Mouse (Mus musculus) left cerebral cortex, adult 11 months (tissue): ENCODE measurements around the gene Gm44790.
"Not testable (repeated sequence)": the region's sequence is repeated elsewhere in the genome, so short reads cannot be mapped to it uniquely, and the experiment has no call there.

Source experiments
- DNase-seq: peaks from one replicate; pipeline ENCODE4 v3.0.0; 2022; ENCODE audit warnings: low spot score

Gm44790 gene

DNA sequence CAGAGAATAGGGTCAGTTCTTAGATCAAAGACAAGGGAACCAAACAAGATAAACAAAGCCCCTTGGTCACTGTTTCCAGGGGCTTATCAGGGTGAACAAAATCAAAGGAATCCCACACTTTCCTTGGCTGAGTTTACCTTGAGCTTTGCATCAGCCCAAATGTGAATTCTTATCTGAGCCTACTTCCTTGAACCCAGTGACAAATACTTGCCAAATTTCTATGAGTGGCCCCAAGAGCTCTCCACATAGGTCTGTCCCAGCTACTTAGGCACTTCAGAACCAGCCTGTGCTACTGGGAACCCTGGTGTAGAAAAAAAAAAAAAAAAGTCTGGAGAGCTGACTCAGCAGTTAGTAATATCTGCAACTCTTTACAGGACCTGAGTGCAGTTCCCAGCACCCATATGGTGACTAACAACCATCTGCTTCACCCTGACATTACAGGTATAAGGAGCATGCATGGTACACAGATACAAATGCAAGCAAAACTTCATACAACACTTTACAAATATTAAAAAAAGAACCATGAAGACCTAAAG lies 48.3 kb downstream of the Gm44790 start:
- no peak for DNase-seq

DNA sequence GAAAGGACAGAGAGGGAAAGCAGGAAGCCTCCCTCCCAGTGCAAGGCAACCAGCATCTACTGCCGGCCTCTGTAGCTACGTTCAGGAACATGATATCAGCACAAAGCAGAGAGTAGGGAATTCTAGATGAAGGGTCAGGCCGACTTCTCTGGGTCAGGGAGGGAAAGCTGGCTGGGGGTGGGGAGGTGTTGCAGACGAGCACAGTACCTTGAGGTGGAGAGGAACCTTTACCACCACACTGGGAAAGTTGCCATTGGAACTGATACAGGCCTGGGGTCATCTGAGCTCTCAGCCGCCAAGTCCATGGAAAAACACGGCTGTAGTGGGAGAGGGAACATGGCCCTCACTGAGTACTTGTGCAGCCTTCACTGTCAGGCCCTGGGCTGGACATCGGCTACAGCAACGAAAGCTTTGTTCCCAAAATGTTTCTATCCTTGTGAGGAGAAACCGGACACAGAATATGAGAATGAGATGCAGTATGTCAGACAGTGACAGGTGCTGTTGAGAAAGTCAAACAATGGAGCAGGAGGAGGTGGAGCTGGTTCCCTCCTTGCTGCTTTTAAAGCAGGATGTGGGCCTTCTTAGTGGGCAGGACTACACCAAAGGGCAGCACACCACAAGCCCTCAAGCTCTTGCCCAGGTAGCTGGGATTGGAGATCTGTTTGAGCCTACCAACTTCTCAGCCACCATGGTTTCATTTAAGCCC lies 49.2 kb downstream of the Gm44790 start:
- DNase-seq, result no peak

DNA sequence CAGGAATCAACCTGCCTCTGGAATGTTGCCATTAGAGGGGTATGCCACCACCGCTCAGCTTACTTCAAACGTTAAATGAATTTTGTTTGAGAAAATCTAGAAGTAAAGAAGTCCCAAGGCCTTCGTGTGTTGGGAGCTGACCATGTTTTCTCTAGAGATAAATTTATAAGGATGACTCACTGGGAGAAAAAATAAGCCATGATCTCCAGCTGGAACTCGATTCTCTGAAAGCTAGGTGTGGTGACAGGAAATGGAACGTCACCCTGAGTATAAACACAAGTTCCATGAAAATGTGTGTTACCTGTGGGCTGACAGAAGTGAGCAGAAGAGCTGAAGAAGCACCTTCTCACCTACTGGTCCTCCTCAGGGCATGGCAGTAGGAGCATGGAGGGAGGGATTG lies 50.5 kb downstream of the Gm44790 start:
- no peak for DNase-seq

DNA sequence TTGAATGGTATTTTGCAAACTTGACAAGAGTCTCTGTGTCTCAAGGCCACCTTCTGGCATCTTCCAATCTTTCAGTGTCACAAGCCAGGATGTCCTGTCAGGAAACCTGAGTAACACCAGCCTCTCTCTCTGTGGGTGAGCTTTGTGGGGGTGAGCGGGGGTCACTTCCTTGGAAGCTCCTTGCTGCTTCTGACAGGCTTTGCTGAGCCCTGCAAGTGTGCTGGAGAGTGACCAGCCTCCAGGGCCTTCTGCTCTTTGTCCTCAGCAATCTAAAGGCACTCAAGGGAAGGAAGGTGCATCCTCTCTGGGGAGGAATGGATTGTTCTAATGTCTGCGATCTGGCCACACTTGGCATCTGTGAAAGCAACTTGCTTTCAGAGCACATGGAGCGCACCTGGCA lies 52.9 kb downstream of the Gm44790 start:
- DNase-seq, result no peak

DNA sequence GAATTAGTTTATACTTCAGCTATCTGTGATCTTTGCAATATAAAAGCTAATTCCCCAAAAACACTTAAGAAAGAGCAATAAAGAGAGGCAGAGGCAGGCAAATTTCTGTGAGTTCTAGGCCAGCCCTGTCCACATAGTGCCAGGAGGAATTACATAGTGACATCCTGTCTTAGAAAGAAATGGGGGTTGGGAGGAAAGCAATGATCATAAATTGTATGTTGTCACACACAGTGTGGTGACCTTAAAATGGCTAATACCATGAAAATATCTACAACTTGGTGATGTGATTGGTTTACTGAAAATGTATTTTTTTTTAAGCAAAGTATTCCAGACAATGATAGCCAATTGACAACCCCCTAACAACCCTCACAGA lies 53.3 kb downstream of the Gm44790 start:
- no peak for DNase-seq

DNA sequence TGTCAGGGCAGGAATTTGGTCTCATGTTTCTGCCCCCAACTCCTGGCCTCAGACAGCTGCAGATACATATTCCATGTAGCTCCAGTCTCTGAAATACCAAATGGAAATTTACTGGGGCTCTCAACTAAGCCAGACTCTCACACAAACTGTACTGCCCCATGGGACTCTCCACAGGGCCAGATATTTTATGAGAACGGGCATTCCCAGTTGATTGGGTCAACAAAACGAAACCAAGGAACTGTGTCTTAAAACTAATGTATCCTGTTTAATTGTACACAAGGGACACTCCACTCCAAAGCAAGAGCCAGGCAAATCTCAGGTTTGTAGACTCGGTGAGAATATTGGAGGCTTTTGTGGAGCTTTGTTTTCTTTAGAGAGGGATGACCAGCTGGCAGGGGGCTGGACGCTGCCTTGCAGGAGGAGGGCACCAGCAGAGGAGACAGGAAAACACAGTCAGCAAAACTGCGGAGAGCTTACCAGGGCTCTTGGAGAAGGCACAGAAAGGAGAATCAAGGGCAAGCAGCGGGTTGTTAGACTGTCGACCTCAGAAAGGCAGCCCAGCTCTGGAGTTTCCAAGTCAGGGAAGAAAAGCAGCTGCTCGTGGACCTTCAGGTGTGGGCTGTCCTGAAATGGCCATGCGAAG lies 53.9 kb downstream of the Gm44790 start:
- no peak for DNase-seq

DNA sequence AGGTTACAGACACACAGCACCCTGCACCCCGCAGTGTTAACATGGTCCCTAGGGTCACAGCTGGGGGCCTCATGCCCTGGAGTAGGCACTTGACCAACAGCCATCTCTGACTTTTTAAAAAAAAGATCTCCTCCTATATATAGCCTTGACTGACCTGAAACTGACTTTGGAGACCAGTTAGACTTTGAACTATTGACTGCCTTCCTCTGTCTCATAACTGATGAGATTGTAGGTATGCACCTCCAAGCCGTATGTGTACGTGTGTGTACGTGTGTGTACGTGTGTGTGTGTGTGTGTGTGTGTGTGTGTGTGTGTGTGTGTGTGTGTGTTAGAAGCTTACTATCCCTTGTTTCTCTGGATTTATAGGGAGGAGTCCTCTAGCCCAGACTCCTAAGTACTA lies 55.4 kb downstream of the Gm44790 start:
- DNase-seq, result no peak

DNA sequence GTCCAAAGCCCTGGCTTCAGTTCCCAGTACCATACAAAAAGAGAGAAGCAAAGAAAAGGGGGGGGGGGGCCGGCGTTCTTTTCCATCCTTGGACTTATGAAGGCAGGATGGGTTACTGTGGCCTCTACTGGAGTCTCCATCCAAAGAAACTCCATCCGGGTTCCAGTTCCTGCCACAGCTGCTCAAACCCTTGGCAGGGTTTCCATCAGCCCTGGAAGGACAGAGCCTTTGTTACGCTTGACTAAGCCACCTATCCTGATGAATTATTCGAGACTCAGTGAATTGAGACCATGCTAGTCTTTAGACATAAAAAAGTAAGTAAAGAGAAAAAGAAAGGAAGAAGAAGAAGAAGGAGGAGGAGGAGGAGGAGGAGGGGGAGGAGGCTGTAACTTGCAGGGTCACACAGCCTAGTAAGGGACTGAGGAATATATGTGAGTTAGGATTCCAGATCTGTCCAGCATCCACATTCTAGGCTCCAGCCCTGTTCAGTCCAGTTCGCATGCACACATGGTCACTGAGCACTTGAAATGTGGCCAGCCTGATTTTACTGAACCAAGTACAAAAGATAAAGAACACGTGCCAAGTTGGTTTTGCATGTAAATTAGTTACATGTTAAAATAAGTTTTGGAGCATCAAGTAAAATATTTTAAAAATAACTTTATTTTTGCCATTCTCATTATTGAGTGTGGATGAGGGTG lies 59.6 kb downstream of the Gm44790 start:
- DNase-seq, result no peak

DNA sequence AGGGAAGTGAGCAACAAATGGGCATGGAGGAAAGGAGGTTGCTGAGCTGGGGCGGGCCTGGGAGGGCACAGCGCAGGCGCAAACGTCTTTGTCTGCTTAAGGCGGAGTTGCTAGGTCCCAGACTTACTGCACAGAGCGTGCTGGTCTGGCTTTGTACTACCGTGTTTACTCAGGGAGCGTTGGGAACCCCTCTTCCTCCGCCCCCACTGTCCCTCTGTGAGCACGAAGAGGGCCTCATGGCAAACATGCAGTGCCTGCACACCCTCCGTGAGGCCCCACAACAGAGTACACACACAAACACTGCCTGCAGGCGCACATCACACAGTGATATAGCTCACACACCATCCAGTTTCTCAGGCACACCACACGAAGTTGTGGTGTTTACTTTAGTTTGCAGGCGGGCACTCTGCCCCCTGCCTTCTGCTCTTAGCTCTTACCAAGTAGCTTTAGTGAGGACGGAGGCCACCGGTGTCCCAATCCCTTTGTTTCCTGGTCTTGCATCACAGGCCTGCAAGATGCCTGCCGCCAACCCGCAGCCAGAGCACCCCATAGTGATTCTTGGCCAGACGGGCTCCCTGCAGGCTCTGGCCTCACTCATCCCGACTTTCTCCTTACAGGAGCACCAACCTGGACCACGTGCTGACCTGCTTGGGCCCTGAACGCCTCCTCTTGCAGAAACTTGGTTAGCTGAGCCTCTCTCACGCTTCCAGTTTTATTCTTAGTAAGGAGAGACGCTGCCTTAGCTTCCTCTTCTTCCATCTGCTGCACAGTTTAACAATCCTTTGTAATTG lies 61.1 kb downstream of the Gm44790 start:
- DNase-seq, result peak; percentile 57

DNA sequence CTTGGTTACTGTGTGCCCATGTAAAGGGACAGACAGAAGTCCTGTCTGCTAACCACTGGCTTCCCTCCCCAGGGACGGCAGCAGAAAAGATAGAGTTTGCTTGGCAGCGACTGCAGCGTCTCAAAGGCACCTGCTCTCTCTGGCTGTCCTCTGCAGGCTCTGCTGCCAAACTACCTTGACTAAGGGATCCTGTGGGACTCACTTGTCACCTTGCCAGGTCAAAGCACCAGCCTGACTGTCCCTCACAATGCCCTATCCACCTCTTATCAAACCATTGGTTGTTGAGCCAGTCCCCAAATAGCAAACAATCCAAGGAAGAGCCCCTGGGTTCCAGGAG lies 61.7 kb downstream of the Gm44790 start:
- no peak for DNase-seq

DNA sequence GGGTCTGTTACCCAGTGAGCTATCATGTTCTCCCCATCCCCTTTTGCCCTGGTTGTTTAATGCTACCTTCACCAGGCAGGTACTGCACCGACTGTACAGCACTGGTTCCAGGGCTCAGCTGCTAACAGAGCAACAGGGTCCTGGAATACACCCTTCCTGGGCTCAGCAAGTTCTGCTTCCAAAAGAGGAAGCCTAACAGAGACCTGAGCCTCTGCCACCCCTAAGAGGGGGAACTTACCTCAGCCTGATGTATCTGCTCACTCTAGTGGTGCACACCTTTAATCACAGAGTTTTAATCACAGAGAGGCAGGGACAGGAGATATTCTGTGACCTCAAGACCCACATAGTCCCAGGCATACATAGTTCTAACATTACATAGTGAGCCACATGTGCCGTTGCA lies 63.5 kb downstream of the Gm44790 start:
- DNase-seq, result no peak

DNA sequence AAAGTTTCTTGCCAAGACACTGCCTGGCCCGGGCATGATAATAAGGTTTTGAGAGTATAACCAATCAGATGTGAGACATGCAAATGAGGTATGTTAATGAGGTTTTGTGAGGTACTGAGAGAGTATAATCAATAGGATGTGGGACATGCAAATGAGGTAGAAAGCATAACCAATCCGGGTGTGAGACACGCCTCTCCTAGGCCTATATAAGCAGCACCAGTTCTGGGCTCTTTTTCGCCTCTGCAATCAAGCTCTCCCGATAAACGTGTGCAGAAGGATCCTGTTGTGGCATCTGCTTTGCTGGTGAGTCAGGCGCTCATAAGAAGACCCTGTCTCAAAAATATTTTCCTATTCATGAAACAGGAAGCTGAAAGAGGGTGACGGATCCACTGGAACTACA lies 64.0 kb downstream of the Gm44790 start:
- DNase-seq, result not testable (repeated sequence)

DNA sequence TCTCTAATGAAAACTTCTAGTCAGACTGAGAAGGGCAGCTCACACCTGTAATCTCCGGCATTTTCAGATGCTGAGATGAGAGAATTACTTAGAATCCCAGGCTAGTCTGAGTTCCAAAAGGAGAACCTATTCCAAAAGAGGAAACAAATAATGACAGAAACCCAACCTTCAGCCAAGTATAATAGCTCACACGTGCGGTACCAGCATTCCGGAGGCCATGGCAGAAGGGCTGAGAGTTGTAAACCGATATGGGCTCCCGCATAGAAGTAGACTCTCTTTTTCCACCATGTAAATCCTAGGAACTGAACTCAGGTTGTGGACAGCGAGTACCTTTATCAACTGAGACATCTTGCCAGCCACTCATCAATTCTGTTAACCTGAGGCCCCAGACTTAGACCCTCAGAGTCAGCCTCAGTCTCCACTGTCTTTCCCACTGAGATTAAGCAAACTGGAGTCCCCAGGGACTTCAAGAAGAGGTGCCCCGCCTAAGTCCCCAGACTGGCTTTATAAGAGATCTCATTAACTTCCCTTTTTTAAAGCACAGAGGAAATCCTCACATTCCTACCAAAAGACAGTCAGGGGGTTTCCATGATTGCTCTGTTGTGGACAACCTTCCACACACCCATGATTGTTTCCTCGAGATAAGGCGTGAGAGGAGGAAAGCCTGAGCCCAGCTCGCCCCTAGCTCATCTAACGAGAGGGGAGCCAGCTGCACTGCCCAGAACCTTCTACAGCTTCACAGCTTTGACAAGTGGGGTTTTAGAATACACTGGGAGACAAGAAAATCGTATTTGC lies 67.2 kb downstream of the Gm44790 start:
- no peak for DNase-seq

DNA sequence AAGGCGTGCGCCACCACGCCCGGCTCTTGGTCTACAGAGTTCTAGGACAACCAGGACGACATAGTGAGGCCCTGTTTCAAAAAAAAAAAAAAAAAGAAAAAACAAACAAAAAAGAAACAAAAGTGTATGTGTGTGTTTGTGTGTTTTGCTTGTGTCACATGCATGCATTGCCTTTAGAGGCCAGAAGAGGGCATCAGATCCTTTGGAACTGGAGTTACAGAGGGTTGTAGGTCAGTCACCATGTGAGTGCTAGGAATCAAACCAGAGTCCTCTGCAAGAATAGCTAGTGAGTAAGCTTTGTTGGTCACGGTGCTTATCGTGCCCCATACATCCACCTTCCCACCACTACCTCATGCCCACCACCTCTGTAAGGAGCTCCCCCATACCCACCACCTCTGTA lies 68.3 kb downstream of the Gm44790 start:
- DNase-seq, result no peak
